Mouse (Mus musculus): ENCODE measurements around the gene Olfml1. TPM values are rescaled to one million over a fixed set of nuclear protein-coding genes. Genes with fewer than 3 reads are reported as not detected.

The Olfml1 gene
- polyA plus RNA-seq (2012; rRNA removed): 0.52 and 0.64 TPM in 2 replicates
- polyA plus RNA-seq (2014; fragmentation: Nextera tagmentation; extraction: Ambion mirVana): 1.1 and 1.3 TPM in 2 replicates

- Histone ChIP-seq H3K27ac (no peak within 1 kb of the TSS), H3K4me3 (ENCODE audit: insufficient read depth in 1 of 2, low read depth in 2 of 2, low read length in 2 of 2) (peak within 1 kb of the TSS in 1 of 2 experiments; percentile 45; a peak in 2 of 4 replicates), H3K9ac (replicated peaks) (no peak within 1 kb of the TSS), H3K36me3 (replicated peaks; ENCODE audit: control insufficient read depth, insufficient read depth, low read depth) (no peaks in the 10 kb centered on the region), H3K9me3 (ENCODE audit: control insufficient read depth, low read length) (no peaks in the 10 kb centered on the region), H3K4me2 (ENCODE audit: low read depth) (no peak within 1 kb of the TSS), H3K4me1 (replicated peaks; ENCODE audit: control insufficient read depth in 2 of 2, insufficient read depth in 2 of 2, low read length in 1 of 2) (no peaks in the 10 kb centered on the region), H3K27me3 (ENCODE audit: control insufficient read depth, insufficient read depth, low read length) (no peaks in the 10 kb centered on the region)
- no peak for DNase-seq (ENCODE audit: low read depth in 3 of 3, low spot score in 3 of 3)
- no peak for TF ChIP-seq EP300 (IDR thresholded peaks at IDR 0.05; ENCODE audit: low read depth)
- no peak for TF ChIP-seq CTCF (IDR thresholded peaks at IDR 0.05; ENCODE audit: low read depth)
- ATAC-seq (ENCODE audit: insufficient read depth): no peak
- 60% methylated on average over 7 of the region's 7 CpGs for WGBS (ENCODE audit: insufficient replicate concordance)
These were observed at the start of gene Olfml1 for GRCm38 (mm10) chr7:107567261-107567671. Gene Olfml1, plus strand, starts transcription at chr7:107567446.

GRCm38 (mm10) chr7:107519256-107520025 lies 47.8 kb upstream of the Olfml1 start:
- ATAC-seq (ENCODE audit: insufficient read depth) (no peak), DNase-seq (ENCODE audit: low read depth in 3 of 3, low spot score in 3 of 3) (no peak)
- Histone ChIP-seq H3K9me3 (ENCODE audit: control insufficient read depth, low read length) (no peaks in the 10 kb centered on the region), H3K9ac (replicated peaks) (no peak overlapping the region), H3K27me3 (ENCODE audit: control insufficient read depth, insufficient read depth, low read length) (no peaks in the 10 kb centered on the region), H3K4me1 (replicated peaks; ENCODE audit: control insufficient read depth in 2 of 2, insufficient read depth in 2 of 2, low read length in 1 of 2) (no peaks in the 10 kb centered on the region), H3K4me3 (ENCODE audit: insufficient read depth in 1 of 2, low read depth in 2 of 2, low read length in 2 of 2) (no peak overlapping the region), H3K4me2 (ENCODE audit: low read depth) (no peak overlapping the region), H3K27ac (no peak overlapping the region), H3K36me3 (replicated peaks; ENCODE audit: control insufficient read depth, insufficient read depth, low read depth) (no peaks in the 10 kb centered on the region)
- TF ChIP-seq CTCF (IDR thresholded peaks at IDR 0.05; ENCODE audit: low read depth): no peak
- TF ChIP-seq EP300 (IDR thresholded peaks at IDR 0.05; ENCODE audit: low read depth): no peak
- 59% methylated on average over 12 of the region's 12 CpGs for WGBS (ENCODE audit: insufficient replicate concordance)

GRCm38 (mm10) chr7:107521411-107521810 lies 45.8 kb upstream of the Olfml1 start:
- no peak for DNase-seq (ENCODE audit: low read depth in 3 of 3, low spot score in 3 of 3)
- ATAC-seq (ENCODE audit: insufficient read depth): no peak
- no peaks in the 10 kb centered on the region for H3K4me1 ChIP-seq (replicated peaks; ENCODE audit: control insufficient read depth in 2 of 2, insufficient read depth in 2 of 2, low read length in 1 of 2)

GRCm38 (mm10) chr7:107526299-107526698 lies 40.9 kb upstream of the Olfml1 start:
- H3K4me1 ChIP-seq (replicated peaks; ENCODE audit: control insufficient read depth in 2 of 2, insufficient read depth in 2 of 2, low read length in 1 of 2): no peaks in the 10 kb centered on the region
- ATAC-seq (ENCODE audit: insufficient read depth): no peak

More at GRCm38 (mm10) chr7:107521411-107521810, 45.8 kb upstream of the Olfml1 start:
- no peak overlapping the region for H3K9ac ChIP-seq (replicated peaks)
- no peak overlapping the region for H3K27ac ChIP-seq
- no peaks in the 10 kb centered on the region for H3K9me3 ChIP-seq (ENCODE audit: control insufficient read depth, low read length)
- H3K27me3 ChIP-seq (ENCODE audit: control insufficient read depth, insufficient read depth, low read length): no peaks in the 10 kb centered on the region
- no peak overlapping the region for H3K4me2 ChIP-seq (ENCODE audit: low read depth)
- WGBS (ENCODE audit: insufficient replicate concordance): 57% methylated on average over 6 of the region's 6 CpGs
- H3K4me3 ChIP-seq (ENCODE audit: insufficient read depth in 1 of 2, low read depth in 2 of 2, low read length in 2 of 2): no peak overlapping the region
- TF ChIP-seq EP300 (IDR thresholded peaks at IDR 0.05; ENCODE audit: low read depth): no peak
- TF ChIP-seq CTCF (IDR thresholded peaks at IDR 0.05; ENCODE audit: low read depth): no peak
- H3K36me3 ChIP-seq (replicated peaks; ENCODE audit: control insufficient read depth, insufficient read depth, low read depth): no peaks in the 10 kb centered on the region

GRCm38 (mm10) chr7:107528169-107528772 lies 39.0 kb upstream of the Olfml1 start:
- no peak overlapping the region for H3K4me3 ChIP-seq (ENCODE audit: insufficient read depth in 1 of 2, low read depth in 2 of 2, low read length in 2 of 2)
- TF ChIP-seq EP300 (IDR thresholded peaks at IDR 0.05; ENCODE audit: low read depth): no peak
- TF ChIP-seq CTCF (IDR thresholded peaks at IDR 0.05; ENCODE audit: low read depth): no peak
- no peaks in the 10 kb centered on the region for H3K36me3 ChIP-seq (replicated peaks; ENCODE audit: control insufficient read depth, insufficient read depth, low read depth)
- no peak overlapping the region for H3K4me2 ChIP-seq (ENCODE audit: low read depth)
- ATAC-seq (ENCODE audit: insufficient read depth) (no peak), DNase-seq (ENCODE audit: low read depth in 3 of 3, low spot score in 3 of 3) (no peak)
- 56% methylated on average over 3 of the region's 3 CpGs for WGBS (ENCODE audit: insufficient replicate concordance)
- no peaks in the 10 kb centered on the region for H3K9me3 ChIP-seq (ENCODE audit: control insufficient read depth, low read length)
- H3K9ac ChIP-seq (replicated peaks): no peak overlapping the region
- H3K4me1 ChIP-seq (replicated peaks; ENCODE audit: control insufficient read depth in 2 of 2, insufficient read depth in 2 of 2, low read length in 1 of 2): no peaks in the 10 kb centered on the region
- H3K27ac ChIP-seq: no peak overlapping the region
- no peaks in the 10 kb centered on the region for H3K27me3 ChIP-seq (ENCODE audit: control insufficient read depth, insufficient read depth, low read length)

More at GRCm38 (mm10) chr7:107526299-107526698, 40.9 kb upstream of the Olfml1 start:
- H3K27ac ChIP-seq: no peak overlapping the region
- H3K9ac ChIP-seq (replicated peaks): no peak overlapping the region
- DNase-seq (ENCODE audit: low read depth in 3 of 3, low spot score in 3 of 3): no peak
- WGBS (ENCODE audit: insufficient replicate concordance): 4% methylated on average over 1 of the region's 1 CpGs
- H3K4me2 ChIP-seq (ENCODE audit: low read depth): no peak overlapping the region
- no peaks in the 10 kb centered on the region for H3K36me3 ChIP-seq (replicated peaks; ENCODE audit: control insufficient read depth, insufficient read depth, low read depth)
- no peak overlapping the region for H3K4me3 ChIP-seq (ENCODE audit: insufficient read depth in 1 of 2, low read depth in 2 of 2, low read length in 2 of 2)
- no peaks in the 10 kb centered on the region for H3K9me3 ChIP-seq (ENCODE audit: control insufficient read depth, low read length)
- no peaks in the 10 kb centered on the region for H3K27me3 ChIP-seq (ENCODE audit: control insufficient read depth, insufficient read depth, low read length)
- TF ChIP-seq CTCF (IDR thresholded peaks at IDR 0.05; ENCODE audit: low read depth) (peak; percentile 60), EP300 (IDR thresholded peaks at IDR 0.05; ENCODE audit: low read depth) (no peak)
